Mouse (Mus musculus): ENCODE results near the gene Pld2. TPM values are rescaled to one million over a fixed set of nuclear protein-coding genes. Genes with fewer than 3 reads are reported as not detected.
A peak's percentile ranks its signal among the peaks of the same experiment; 100 is the strongest.

The Pld2 gene
- polyA plus RNA-seq, 1 experiment = 10.2 TPM

DNA sequence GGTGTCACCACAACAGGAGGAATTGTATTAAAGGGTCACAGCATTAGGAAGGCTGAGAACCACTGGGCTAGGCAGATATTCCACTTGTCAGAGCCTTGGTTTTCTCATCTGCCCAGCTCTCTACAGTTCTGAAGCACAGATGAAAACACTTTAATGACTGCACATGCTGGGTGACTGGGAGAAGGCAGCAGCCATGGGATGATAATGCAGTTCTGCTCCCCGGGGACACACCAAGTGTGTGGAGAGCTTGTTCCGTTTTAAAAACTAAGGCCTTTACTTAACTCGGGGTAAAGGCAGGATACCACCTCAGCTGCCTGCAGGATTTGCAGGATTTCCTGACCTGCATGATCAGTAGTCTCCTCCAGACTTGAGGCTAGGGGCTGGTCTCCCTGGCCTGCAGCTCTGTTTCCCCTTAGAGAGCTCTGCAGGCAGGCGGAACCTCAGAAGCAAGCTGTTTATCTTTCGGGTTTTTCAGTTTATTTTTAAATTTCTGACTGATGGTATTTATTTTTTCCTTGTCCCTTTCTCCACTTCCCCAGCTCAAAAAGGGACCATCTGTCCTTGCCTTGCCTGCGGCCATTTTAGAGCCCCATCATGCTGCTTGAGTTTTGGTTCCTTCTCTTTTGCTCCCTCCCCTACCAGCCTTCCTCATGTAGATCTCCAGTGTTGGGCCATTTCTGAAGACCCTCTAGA lies 43.3 kb downstream of the Pld2 start:
- Histone ChIP-seq H3ac (ENCODE audit: control insufficient read depth, insufficient read length) (no peak overlapping the region), H3K27me3 (ENCODE audit: control insufficient read depth, insufficient read depth, insufficient read length) (no peaks in the 10 kb centered on the region), H3K4me2 (ENCODE audit: low read depth) (no peak overlapping the region), H3K4me3 (no peak overlapping the region), H3K79me2 (ENCODE audit: control insufficient read depth, insufficient read depth) (peaks cover 57% of the 10 kb centered on the region), H3K36me3 (ENCODE audit: control insufficient read depth, insufficient read depth) (no peaks in the 10 kb centered on the region)
- no peak for TF ChIP-seq MYOD1 (IDR thresholded peaks at IDR 0.05; ENCODE audit: control insufficient read depth in 1 of 3, insufficient read length in 2 of 3, low read depth in 2 of 3)
- TF ChIP-seq POLR2AphosphoS2 (IDR thresholded peaks at IDR 0.05; ENCODE audit: insufficient read length, low read depth) = no peak
- TF ChIP-seq TCF12 (IDR thresholded peaks at IDR 0.05; ENCODE audit: insufficient read depth, poor library complexity, severe bottlenecking) = no peak
- TF ChIP-seq USF1 (IDR thresholded peaks at IDR 0.05; ENCODE audit: low read depth) = no peak
- no peak for TF ChIP-seq E2F4 (IDR thresholded peaks at IDR 0.05; ENCODE audit: insufficient read depth)
- no peak for TF ChIP-seq CEBPB (IDR thresholded peaks at IDR 0.05; ENCODE audit: insufficient read depth, poor library complexity, severe bottlenecking)
- no peak for TF ChIP-seq REST (IDR thresholded peaks at IDR 0.05; ENCODE audit: insufficient read depth, insufficient read length)
- no peak for TF ChIP-seq TCF3 (IDR thresholded peaks at IDR 0.05; ENCODE audit: insufficient read length, low read depth)
- TF ChIP-seq POLR2A (IDR thresholded peaks at IDR 0.05; ENCODE audit: insufficient read length, low read depth) = no peak
- TF ChIP-seq MAX (IDR thresholded peaks at IDR 0.05; ENCODE audit: low read depth) = no peak

- H3K79me2 ChIP-seq (ENCODE audit: control insufficient read depth, insufficient read depth) = peaks cover 51% of the 10 kb centered on the region
- H3K36me3 ChIP-seq (ENCODE audit: control insufficient read depth, insufficient read depth) = no peaks in the 10 kb centered on the region
- H3K27me3 ChIP-seq (ENCODE audit: control insufficient read depth, insufficient read depth, insufficient read length) = no peaks in the 10 kb centered on the region
- no peak overlapping the region for H3ac ChIP-seq (ENCODE audit: control insufficient read depth, insufficient read length)
- H3K4me2 ChIP-seq (ENCODE audit: low read depth) = no peak overlapping the region
- TF ChIP-seq SRF (IDR thresholded peaks at IDR 0.05; ENCODE audit: control insufficient read depth, insufficient read length, low read depth) (no peak), TCF3 (IDR thresholded peaks at IDR 0.05; ENCODE audit: insufficient read length, low read depth) (no peak), MAX (IDR thresholded peaks at IDR 0.05; ENCODE audit: low read depth) (no peak), POLR2A (IDR thresholded peaks at IDR 0.05; ENCODE audit: insufficient read length, low read depth) (no peak), MYOG (IDR thresholded peaks at IDR 0.05; ENCODE audit: control insufficient read depth in 1 of 3, insufficient read depth in 1 of 3, insufficient read length in 2 of 3, low read depth in 2 of 3) (no peak), MYOD1 (IDR thresholded peaks at IDR 0.05; ENCODE audit: control insufficient read depth in 1 of 3, insufficient read length in 2 of 3, low read depth in 2 of 3) (no peak), POLR2AphosphoS2 (IDR thresholded peaks at IDR 0.05; ENCODE audit: insufficient read length, low read depth) (no peak), TCF12 (IDR thresholded peaks at IDR 0.05; ENCODE audit: insufficient read depth, poor library complexity, severe bottlenecking) (no peak), USF1 (IDR thresholded peaks at IDR 0.05; ENCODE audit: low read depth) (no peak), CEBPB (IDR thresholded peaks at IDR 0.05; ENCODE audit: insufficient read depth, poor library complexity, severe bottlenecking) (no peak), REST (IDR thresholded peaks at IDR 0.05; ENCODE audit: insufficient read depth, insufficient read length) (no peak), E2F4 (IDR thresholded peaks at IDR 0.05; ENCODE audit: insufficient read depth) (no peak)
- no peak overlapping the region for H3K4me3 ChIP-seq
These were observed 43.9 kb downstream of the Pld2 start for GRCm38 (mm10) chr11:70583775-70584174.

DNA sequence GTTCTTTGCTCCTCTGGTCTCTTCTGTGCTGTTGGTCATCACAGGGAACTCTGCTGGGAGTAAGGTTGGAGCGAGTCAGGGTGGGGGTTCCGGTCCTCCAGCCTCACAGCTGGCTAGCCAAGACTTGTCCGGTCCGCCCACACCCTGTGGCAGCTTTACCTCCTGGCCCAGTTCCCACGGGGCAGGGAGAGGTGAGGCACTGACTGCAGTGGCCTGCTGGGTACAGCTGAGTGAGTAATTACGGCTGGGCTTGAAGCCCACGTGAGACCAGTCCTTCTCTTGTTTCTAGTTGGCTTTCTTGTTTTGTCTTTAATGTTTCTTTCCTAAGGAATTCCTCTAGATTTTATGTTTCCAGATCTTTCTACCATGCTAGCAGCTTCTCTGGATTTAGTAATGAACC lies 45.6 kb downstream of the Pld2 start:
- Histone ChIP-seq H3K36me3 (ENCODE audit: control insufficient read depth, insufficient read depth) (no peaks in the 10 kb centered on the region), H3ac (ENCODE audit: control insufficient read depth, insufficient read length) (no peak overlapping the region), H3K79me2 (ENCODE audit: control insufficient read depth, insufficient read depth) (peaks cover 55% of the 10 kb centered on the region), H3K4me2 (ENCODE audit: low read depth) (peak overlapping the region; percentile 67), H3K27me3 (ENCODE audit: control insufficient read depth, insufficient read depth, insufficient read length) (no peaks in the 10 kb centered on the region), H3K4me3 (no peak overlapping the region)
- TF ChIP-seq MAX (IDR thresholded peaks at IDR 0.05; ENCODE audit: low read depth) (no peak), POLR2AphosphoS2 (IDR thresholded peaks at IDR 0.05; ENCODE audit: insufficient read length, low read depth) (no peak), SRF (IDR thresholded peaks at IDR 0.05; ENCODE audit: control insufficient read depth, insufficient read length, low read depth) (no peak), TCF3 (IDR thresholded peaks at IDR 0.05; ENCODE audit: insufficient read length, low read depth) (no peak), MYOD1 (IDR thresholded peaks at IDR 0.05; ENCODE audit: control insufficient read depth in 1 of 3, insufficient read length in 2 of 3, low read depth in 2 of 3) (peak in 2 of 3 experiments; percentile 37 to 79), MYOG (IDR thresholded peaks at IDR 0.05; ENCODE audit: control insufficient read depth in 1 of 3, insufficient read depth in 1 of 3, insufficient read length in 2 of 3, low read depth in 2 of 3) (peak in 1 of 3 experiments; percentile 70), USF1 (IDR thresholded peaks at IDR 0.05; ENCODE audit: low read depth) (peak; percentile 33)

- no peak for TF ChIP-seq POLR2A (IDR thresholded peaks at IDR 0.05; ENCODE audit: insufficient read length, low read depth)
- no peak for TF ChIP-seq MAX (IDR thresholded peaks at IDR 0.05; ENCODE audit: low read depth)
- TF ChIP-seq MYOD1 (IDR thresholded peaks at IDR 0.05; ENCODE audit: control insufficient read depth in 1 of 3, insufficient read length in 2 of 3, low read depth in 2 of 3) = no peak
- TF ChIP-seq POLR2AphosphoS2 (IDR thresholded peaks at IDR 0.05; ENCODE audit: insufficient read length, low read depth) = no peak
- TF ChIP-seq REST (IDR thresholded peaks at IDR 0.05; ENCODE audit: insufficient read depth, insufficient read length) = no peak
- no peak for TF ChIP-seq TCF3 (IDR thresholded peaks at IDR 0.05; ENCODE audit: insufficient read length, low read depth)
- TF ChIP-seq SRF (IDR thresholded peaks at IDR 0.05; ENCODE audit: control insufficient read depth, insufficient read length, low read depth) = no peak
- no peak for TF ChIP-seq E2F4 (IDR thresholded peaks at IDR 0.05; ENCODE audit: insufficient read depth)
- H3K27me3 ChIP-seq (ENCODE audit: control insufficient read depth, insufficient read depth, insufficient read length) = no peaks in the 10 kb centered on the region
- H3ac ChIP-seq (ENCODE audit: control insufficient read depth, insufficient read length) = no peak overlapping the region
- no peaks in the 10 kb centered on the region for H3K36me3 ChIP-seq (ENCODE audit: control insufficient read depth, insufficient read depth)
- peak overlapping the region; percentile 67 for H3K4me2 ChIP-seq (ENCODE audit: low read depth)
- H3K4me3 ChIP-seq = no peak overlapping the region
- peaks cover 63% of the 10 kb centered on the region for H3K79me2 ChIP-seq (ENCODE audit: control insufficient read depth, insufficient read depth)
These were observed 46.4 kb downstream of the Pld2 start for GRCm38 (mm10) chr11:70586261-70586660.

DNA sequence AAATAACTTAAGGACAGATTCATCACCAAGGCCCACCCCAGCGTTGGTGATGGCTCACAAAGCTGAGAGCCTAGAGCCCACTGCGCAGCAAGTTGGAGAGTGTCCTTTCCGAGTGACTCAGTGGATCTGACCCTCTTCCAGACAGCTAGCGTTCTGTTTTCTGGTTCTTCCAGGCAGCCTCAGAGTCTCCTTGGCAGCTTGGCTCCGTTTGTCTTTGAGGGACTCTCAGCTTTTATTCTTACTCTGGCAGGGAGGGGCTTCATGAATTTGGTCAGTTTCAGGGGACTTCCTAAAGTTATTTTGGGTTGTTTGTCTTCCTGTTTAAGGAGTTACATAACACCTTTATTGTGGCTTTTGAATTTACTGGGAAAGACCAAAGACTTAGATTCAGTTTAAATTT lies 47.1 kb downstream of the Pld2 start:
- Histone ChIP-seq H3K4me2 (ENCODE audit: low read depth) (no peak overlapping the region), H3K4me3 (no peak overlapping the region), H3K36me3 (ENCODE audit: control insufficient read depth, insufficient read depth) (no peaks in the 10 kb centered on the region), H3ac (ENCODE audit: control insufficient read depth, insufficient read length) (no peak overlapping the region), H3K79me2 (ENCODE audit: control insufficient read depth, insufficient read depth) (peaks cover 61% of the 10 kb centered on the region), H3K27me3 (ENCODE audit: control insufficient read depth, insufficient read depth, insufficient read length) (no peaks in the 10 kb centered on the region)
- TF ChIP-seq MYOD1 (IDR thresholded peaks at IDR 0.05; ENCODE audit: control insufficient read depth in 1 of 3, insufficient read length in 2 of 3, low read depth in 2 of 3) (no peak), USF1 (IDR thresholded peaks at IDR 0.05; ENCODE audit: low read depth) (no peak), REST (IDR thresholded peaks at IDR 0.05; ENCODE audit: insufficient read depth, insufficient read length) (no peak), TCF12 (IDR thresholded peaks at IDR 0.05; ENCODE audit: insufficient read depth, poor library complexity, severe bottlenecking) (no peak), CEBPB (IDR thresholded peaks at IDR 0.05; ENCODE audit: insufficient read depth, poor library complexity, severe bottlenecking) (no peak), POLR2A (IDR thresholded peaks at IDR 0.05; ENCODE audit: insufficient read length, low read depth) (no peak), MAX (IDR thresholded peaks at IDR 0.05; ENCODE audit: low read depth) (no peak), E2F4 (IDR thresholded peaks at IDR 0.05; ENCODE audit: insufficient read depth) (no peak)

All from myocyte (in vitro differentiated cells).